Mouse (Mus musculus) forebrain, postnatal 0 days (tissue): Measurements from ENCODE around the gene Rbsn. TPM values are rescaled to one million over a fixed set of nuclear protein-coding genes. Genes with fewer than 3 reads are reported as not detected.

Experiments used
- ATAC-seq: fragments of 200-750 bp; cut with Nextera tagmentation; 2 replicates; pipeline ENCODE4 v1.8.0; 2017; ENCODE audit warnings: mild to moderate bottlenecking, moderate library complexity
- DNase-seq: peaks from one replicate; pipeline ENCODE4 v3.0.0-alpha.2; 2015
- H3K27ac ChIP-seq: fragments of 300-500 bp; sonication (generic); 2 replicates; pipeline ENCODE4 v1.5.1; 2014; ENCODE audit warnings: low read depth, mild to moderate bottlenecking, antibody characterized with exemption, low read length, moderate library complexity, mixed read lengths
- H3K27me3 ChIP-seq: fragments of 300-500 bp; sonication (generic); 2 replicates; pipeline ENCODE4 v1.6.1; 2014; ENCODE audit warnings: mild to moderate bottlenecking, low read length, mixed read lengths; ENCODE audit not compliant: insufficient read depth
- H3K36me3 ChIP-seq: fragments of 300-500 bp; sonication (generic); 2 replicates; pipeline ENCODE4 v1.6.1; 2014; ENCODE audit warnings: mild to moderate bottlenecking, moderate library complexity; ENCODE audit not compliant: insufficient read depth
- H3K4me1 ChIP-seq: fragments of 300-500 bp; sonication (generic); 2 replicates; pipeline ENCODE4 v1.6.1; 2014; ENCODE audit warnings: antibody characterized with exemption; ENCODE audit not compliant: insufficient read depth
- H3K4me2 ChIP-seq: fragments of 300-500 bp; sonication (generic); 2 replicates; pipeline ENCODE4 v1.6.1; 2014; ENCODE audit warnings: low read depth, mild to moderate bottlenecking, moderate library complexity
- H3K4me3 ChIP-seq: fragments of 300-500 bp; sonication (generic); 2 replicates; pipeline ENCODE4 v1.5.1; 2014; ENCODE audit warnings: low read depth, low read length, mixed read lengths
- H3K9ac ChIP-seq: fragments of 300-500 bp; sonication (generic); 2 replicates; pipeline ENCODE4 v1.6.1; 2014; ENCODE audit warnings: mild to moderate bottlenecking
- H3K9me3 ChIP-seq: fragments of 300-500 bp; sonication (generic); 2 replicates; pipeline ENCODE4 v1.6.1; 2016; ENCODE audit warnings: low read length
- CTCF ChIP-seq: sonication (generic); IDR thresholded peaks from 2 replicates; pipeline ENCODE4 v1.5.1; 2016; ENCODE audit warnings: antibody characterized with exemption, control low read depth, low read depth
- WGBS: fragments of 180-500 bp; shearing (Covaris S2); extraction: QIAGEN DNeasy Blood & Tissue Kit; methylation state at CpG from one replicate; pipeline ENCODE4 v1.1.7; 2014; 5-methylcytosine and 5-hydroxymethylcytosine counted together
- polyA plus RNA-seq: library from polyadenylated mRNA; unstranded; fragments of >200 nt; fragmentation: Nextera tagmentation; extraction: Ambion mirVana; gene quantifications from 2 replicates; pipeline ENCODE4 v1.2.1, GENCODE M21; 2015
- total RNA-seq: library from RNA; depleted of rRNA; stranded (reverse); fragments of >200 nt; gene quantifications from 2 replicates; pipeline ENCODE4 v1.2.3, GENCODE M21; 2014

Rbsn gene
- total and polyA plus RNA-seq, 2 experiments from 2014 or later, result 30.7 to 45.2 TPM

DNA sequence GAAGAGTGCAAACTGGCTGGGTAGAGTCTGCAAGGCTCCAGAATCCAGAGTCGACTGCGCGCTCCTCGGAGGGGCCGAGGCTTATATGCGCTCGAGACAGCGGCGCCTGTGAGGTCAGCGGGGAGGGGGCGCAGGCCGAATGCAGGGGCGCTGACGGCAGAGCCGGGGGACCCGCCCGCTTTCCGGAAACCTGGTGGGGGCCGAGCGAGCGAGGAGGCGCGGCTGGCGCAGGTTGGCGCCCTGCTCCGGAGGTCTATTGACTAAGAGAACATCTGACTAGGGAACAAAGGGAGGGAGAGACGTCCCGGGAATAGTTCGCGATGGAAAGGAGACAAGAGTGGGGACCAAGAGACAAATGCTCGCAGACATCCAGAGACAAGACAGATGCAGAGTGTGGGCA is 29.9 kb upstream of the Rbsn start, which contains the start of gene Trh:
Trh (minus strand) TSS at position 60 of the 400 bp plus-strand sequence.
- Histone ChIP-seq H3K9me3 (no peaks in the 10 kb centered on the region), H3K4me2 (peak within 1 kb of the TSS; percentile 59), H3K9ac (peak within 1 kb of the TSS; percentile 48), H3K36me3 (no peaks in the 10 kb centered on the region), H3K4me1 (no peaks in the 10 kb centered on the region), H3K27me3 (peaks cover 15% of the 10 kb centered on the region), H3K27ac (no peak within 1 kb of the TSS), H3K4me3 (peak within 1 kb of the TSS; percentile 35)
- ATAC-seq (peak; percentile 38; the same call in 1 of the 2 replicates), DNase-seq (no peak)
- WGBS, result under 1% methylated on average over 31 of the region's 31 CpGs
- TF ChIP-seq CTCF, result no peak

DNA sequence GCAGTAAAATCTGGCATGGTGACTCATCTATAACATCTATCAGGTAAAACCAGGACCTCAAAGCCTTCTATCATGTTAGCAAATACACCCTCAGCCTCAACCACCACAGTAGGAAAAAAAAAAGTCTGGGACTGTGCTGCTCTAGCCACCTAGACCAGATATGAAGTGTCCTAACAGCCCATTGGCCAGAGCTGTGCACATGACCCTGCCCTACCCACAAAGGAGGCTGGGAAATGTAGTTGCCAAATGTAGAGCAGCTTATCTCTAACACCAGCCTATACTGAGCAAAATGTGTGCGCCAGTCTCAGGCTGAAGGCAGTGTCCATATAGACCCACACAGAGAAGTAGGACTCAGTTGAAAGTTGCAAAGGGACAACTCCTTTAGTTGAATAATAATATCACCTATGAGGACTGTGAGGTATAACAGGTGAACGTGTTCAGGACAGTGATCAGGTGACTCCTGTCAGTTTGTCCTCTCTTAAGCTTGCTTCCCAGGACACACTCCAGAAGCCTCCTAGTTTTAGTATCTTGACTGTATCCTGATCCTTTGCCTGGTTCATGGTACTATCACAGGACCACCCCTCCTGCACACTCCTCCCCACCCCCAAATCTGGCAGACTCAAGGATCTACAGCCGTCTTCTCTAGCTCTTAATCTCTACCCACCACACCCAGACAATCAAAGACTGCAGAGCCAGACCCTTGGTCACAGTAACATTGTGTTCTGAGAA is 26.6 kb upstream of the Rbsn start:
- peak; percentile 57 for DNase-seq
- H3K9me3 ChIP-seq, result no peaks in the 10 kb centered on the region
- no peak overlapping the region for H3K4me2 ChIP-seq
- 68% methylated on average over 3 of the region's 3 CpGs for WGBS
- no peak overlapping the region for H3K27ac ChIP-seq
- H3K4me1 ChIP-seq, result no peaks in the 10 kb centered on the region
- no peak for TF ChIP-seq CTCF
- no peaks in the 10 kb centered on the region for H3K36me3 ChIP-seq
- ATAC-seq, result peak; percentile 97
- H3K9ac ChIP-seq, result no peak overlapping the region
- no peak overlapping the region for H3K4me3 ChIP-seq
- H3K27me3 ChIP-seq, result peaks cover 15% of the 10 kb centered on the region

- H3K27ac ChIP-seq, result no peak overlapping the region
- no peaks in the 10 kb centered on the region for H3K36me3 ChIP-seq
- no peaks in the 10 kb centered on the region for H3K27me3 ChIP-seq
- no peak for TF ChIP-seq CTCF
- H3K9ac ChIP-seq, result no peak overlapping the region
- no peak overlapping the region for H3K4me3 ChIP-seq
- no peaks in the 10 kb centered on the region for H3K4me1 ChIP-seq
- H3K9me3 ChIP-seq, result no peaks in the 10 kb centered on the region
- no peak overlapping the region for H3K4me2 ChIP-seq
- no peak for ATAC-seq
- WGBS, result 44% methylated on average over 12 of the region's 12 CpGs
- no peak for DNase-seq
Observed at GRCm38 (mm10) chr6:92235036-92235435, 20.3 kb upstream of the Rbsn start.

DNA sequence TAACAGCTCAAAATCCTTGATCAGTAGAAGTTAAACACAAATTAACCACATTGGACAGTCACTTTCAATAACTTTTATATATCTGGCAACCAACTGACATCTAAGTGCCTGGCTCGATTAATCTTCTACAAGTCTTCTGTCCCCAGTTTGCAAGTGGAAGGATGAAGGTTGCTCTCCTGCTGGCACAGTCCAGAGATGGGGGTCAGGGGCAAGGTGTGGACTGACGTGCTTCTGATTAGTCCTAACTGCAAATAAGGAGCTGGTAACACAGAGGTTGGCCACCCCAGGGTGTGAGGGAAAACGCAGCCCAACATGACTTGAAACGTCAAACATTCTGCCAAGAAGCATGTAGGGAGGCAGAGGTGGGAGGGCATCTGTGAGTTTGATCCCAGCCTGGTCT is 17.0 kb upstream of the Rbsn start:
- no peak overlapping the region for H3K4me3 ChIP-seq
- H3K27me3 ChIP-seq, result no peaks in the 10 kb centered on the region
- no peak overlapping the region for H3K4me2 ChIP-seq
- no peak for TF ChIP-seq CTCF
- DNase-seq (no peak), ATAC-seq (no peak)
- H3K4me1 ChIP-seq, result no peaks in the 10 kb centered on the region
- H3K9me3 ChIP-seq, result no peaks in the 10 kb centered on the region
- H3K9ac ChIP-seq, result no peak overlapping the region
- 77% methylated on average over 4 of the region's 4 CpGs for WGBS
- no peaks in the 10 kb centered on the region for H3K36me3 ChIP-seq
- H3K27ac ChIP-seq, result no peak overlapping the region

DNA sequence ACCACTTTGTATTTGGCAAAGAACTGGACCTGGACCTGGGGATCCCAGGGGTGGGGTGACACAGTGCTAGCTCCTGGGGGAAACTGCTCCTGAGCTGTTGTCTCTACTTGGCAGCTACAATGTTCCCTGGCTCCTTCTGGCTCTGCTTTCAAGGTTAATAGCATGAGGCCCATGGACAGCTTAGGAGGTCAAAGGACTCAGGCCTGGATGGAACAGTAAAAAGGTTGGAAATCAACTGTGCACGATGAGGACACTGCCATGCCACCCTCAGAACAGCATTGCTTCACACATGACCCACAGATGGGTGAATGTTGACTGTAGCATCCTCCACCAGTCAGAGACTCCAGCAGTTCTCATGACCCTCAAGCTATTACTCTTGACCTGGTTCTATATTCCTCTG is 16.6 kb upstream of the Rbsn start:
- ATAC-seq (no peak), DNase-seq (no peak)
- Histone ChIP-seq H3K9ac (no peak overlapping the region), H3K27me3 (no peaks in the 10 kb centered on the region), H3K4me1 (no peaks in the 10 kb centered on the region), H3K4me2 (no peak overlapping the region), H3K9me3 (no peaks in the 10 kb centered on the region), H3K27ac (no peak overlapping the region), H3K4me3 (no peak overlapping the region), H3K36me3 (no peaks in the 10 kb centered on the region)
- no peak for TF ChIP-seq CTCF
- WGBS, result 74% methylated on average over 1 of the region's 1 CpGs

- H3K4me3 ChIP-seq, result no peak overlapping the region
- no peak overlapping the region for H3K4me2 ChIP-seq
- H3K36me3 ChIP-seq, result no peaks in the 10 kb centered on the region
- H3K4me1 ChIP-seq, result no peaks in the 10 kb centered on the region
- WGBS, result 86% methylated on average over 2 of the region's 2 CpGs
- no peaks in the 10 kb centered on the region for H3K9me3 ChIP-seq
- no peak overlapping the region for H3K27ac ChIP-seq
- ATAC-seq (no peak), DNase-seq (no peak)
- H3K27me3 ChIP-seq, result no peaks in the 10 kb centered on the region
- TF ChIP-seq CTCF, result no peak
- H3K9ac ChIP-seq, result no peak overlapping the region
Observed at GRCm38 (mm10) chr6:92229586-92229985, 14.9 kb upstream of the Rbsn start.

- no peaks in the 10 kb centered on the region for H3K4me1 ChIP-seq
- no peak for TF ChIP-seq CTCF
- H3K4me3 ChIP-seq, result no peak overlapping the region
- H3K27me3 ChIP-seq, result no peaks in the 10 kb centered on the region
- H3K9ac ChIP-seq, result no peak overlapping the region
- DNase-seq (no peak), ATAC-seq (no peak)
- no peak overlapping the region for H3K27ac ChIP-seq
- H3K9me3 ChIP-seq, result no peaks in the 10 kb centered on the region
- H3K4me2 ChIP-seq, result no peak overlapping the region
- no peaks in the 10 kb centered on the region for H3K36me3 ChIP-seq
Observed at GRCm38 (mm10) chr6:92229103-92229502, 14.4 kb upstream of the Rbsn start.
